13 mouse cellular contexts compared by ENCODE assay signal in genomic region chr16:31489096-31489495, GRCm38 (mm10).
DNase-seq lines count a peak whose midpoint lies in the region; ATAC-seq and TF ChIP-seq lines count a peak whose summit lies in the region.
"Had no signal": no experiment of that assay in that cellular context is flagged by ENCODE, and none has a peak within 500 bp of the region (broad histone marks: within the 10 kb centered on the region; RNA-seq: fewer than 3 reads in every experiment).

No protein-coding gene starts in this region.

- H3K4me3 ChIP-seq in ES-E14 (ENCODE audit: insufficient read depth in 1 of 2, low read depth in 1 of 2, low read length in 2 of 2, poor library complexity in 1 of 2, severe bottlenecking in 1 of 2): no peak overlapping the region
- no peak overlapping the region for H3K4me3 ChIP-seq in forebrain, embryonic 14.5 days (ENCODE audit: low read depth, low read length)
- H3K4me3 ChIP-seq in midbrain, embryonic 13.5 days (replicated peaks): no peak overlapping the region
- H3K4me3 ChIP-seq in stomach, postnatal 0 days (ENCODE audit: low read depth, low read length): no peak overlapping the region
- H3K4me3 ChIP-seq: embryonic facial prominence, embryonic 13.5 days; gastrocnemius, adult 2 months had no signal

- in situ Hi-C loops in ES-E14 (cut with MboI; ENCODE audit: low sequenced_read_pairs in 2 of 2, unreplicated experiment in 2 of 2): no loop called here

- peak; percentile 87 for ATAC-seq in forebrain, embryonic 14.5 days
- ATAC-seq in midbrain, embryonic 13.5 days: peak; percentile 62
- no peak for ATAC-seq in stomach, postnatal 0 days (ENCODE audit: low FRiP score, low TSS enrichment)

- no peak overlapping the region for H3K27ac ChIP-seq in ES-E14 (ENCODE audit: insufficient read depth, low read depth, low read length, poor library complexity, severe bottlenecking)
- peak overlapping the region; percentile 67 for H3K27ac ChIP-seq in forebrain, embryonic 14.5 days (ENCODE audit: low read depth, low read length)
- H3K27ac ChIP-seq in midbrain, embryonic 13.5 days: peak overlapping the region; percentile 54; the same call in 1 of the 2 replicates
- no peak overlapping the region for H3K27ac ChIP-seq in stomach, postnatal 0 days (replicated peaks)
- H3K27ac ChIP-seq: embryonic facial prominence, embryonic 13.5 days; gastrocnemius, adult 2 months had no signal

- DNase-seq in 3T3-L1 (ENCODE audit: low read depth, low spot score): peak; percentile 29
- no peak for DNase-seq in ES-E14 (ENCODE audit: low read depth, low spot score)
- peak; percentile 88 for DNase-seq in forebrain, embryonic 14.5 days (ENCODE audit: low spot score)
- no peak for DNase-seq in stomach, postnatal 0 days (ENCODE audit: low spot score)
- no peak for DNase-seq in spleen, adult 18-20 months
- DNase-seq in B cell, adult 2 months: no peak
- DNase-seq: adrenal gland, postnatal 10 days; cerebellum, adult 11 months; gastrocnemius, adult 2 months; thymus, postnatal 4 days had no signal

- H3K9ac ChIP-seq in ES-E14 (ENCODE audit: insufficient read depth, low read depth, low read length, poor library complexity, severe bottlenecking): no peak overlapping the region
- 0 out of 2 replicates have a peak overlapping the region, but pooled peaks have one; percentile 32 for H3K9ac ChIP-seq in forebrain, embryonic 14.5 days (ENCODE audit: low read length)
- H3K9ac ChIP-seq in midbrain, embryonic 13.5 days (replicated peaks): no peak overlapping the region
- H3K9ac ChIP-seq in stomach, postnatal 0 days (ENCODE audit: low read length): no peak overlapping the region
- H3K9ac ChIP-seq: embryonic facial prominence, embryonic 13.5 days had no signal

- no peak for TF ChIP-seq CTCF in stomach, postnatal 0 days (IDR thresholded peaks at IDR 0.05; ENCODE audit: low read depth)

- H3K27me3 ChIP-seq in forebrain, embryonic 14.5 days (replicated peaks; ENCODE audit: control insufficient read depth, insufficient read depth, low read length): no peaks in the 10 kb centered on the region
- H3K27me3 ChIP-seq in midbrain, embryonic 13.5 days: peaks cover 15% of the 10 kb centered on the region; the same call in 1 of the 2 replicates
- H3K27me3 ChIP-seq in stomach, postnatal 0 days (ENCODE audit: control insufficient read depth, insufficient read depth, low read length): no peaks in the 10 kb centered on the region
- H3K27me3 ChIP-seq: embryonic facial prominence, embryonic 13.5 days had no signal

- H3K4me2 ChIP-seq in forebrain, embryonic 14.5 days (ENCODE audit: low read length): no peak overlapping the region
- no peak overlapping the region for H3K4me2 ChIP-seq in midbrain, embryonic 13.5 days (replicated peaks)
- no peak overlapping the region for H3K4me2 ChIP-seq in stomach, postnatal 0 days (replicated peaks; ENCODE audit: low read depth)
- H3K4me2 ChIP-seq: embryonic facial prominence, embryonic 13.5 days; heart, embryonic 11.5 days had no signal

- no peaks in the 10 kb centered on the region for H3K36me3 ChIP-seq in ES-E14 (ENCODE audit: control insufficient read depth, insufficient read depth, low read length, poor library complexity, severe bottlenecking)
- no peaks in the 10 kb centered on the region for H3K36me3 ChIP-seq in forebrain, embryonic 14.5 days (ENCODE audit: control insufficient read depth, insufficient read depth, low read length)
- H3K36me3 ChIP-seq in midbrain, embryonic 13.5 days: no peaks in the 10 kb centered on the region
- H3K36me3 ChIP-seq in stomach, postnatal 0 days (ENCODE audit: control insufficient read depth, insufficient read depth, low read length): no peaks in the 10 kb centered on the region
- H3K36me3 ChIP-seq: embryonic facial prominence, embryonic 13.5 days had no signal

- H3K9me3 ChIP-seq in ES-E14 (ENCODE audit: control insufficient read depth, insufficient read depth, low read depth, low read length): no peaks in the 10 kb centered on the region
- H3K9me3 ChIP-seq in forebrain, embryonic 14.5 days (replicated peaks; ENCODE audit: control insufficient read depth, low read length): no peaks in the 10 kb centered on the region
- H3K9me3 ChIP-seq in midbrain, embryonic 13.5 days: no peaks in the 10 kb centered on the region
- no peaks in the 10 kb centered on the region for H3K9me3 ChIP-seq in stomach, postnatal 0 days (ENCODE audit: control insufficient read depth, low read length)
- H3K9me3 ChIP-seq: embryonic facial prominence, embryonic 13.5 days had no signal

- peaks cover 17 to 19% of the 10 kb centered on the region in 2 experiments for H3K4me1 ChIP-seq in ES-E14 (ENCODE audit: control insufficient read depth in 2 of 2, insufficient read depth in 2 of 2, low read length in 2 of 2, poor library complexity in 1 of 2)
- peaks cover 29% of the 10 kb centered on the region for H3K4me1 ChIP-seq in forebrain, embryonic 14.5 days (ENCODE audit: control insufficient read depth, insufficient read depth, low read length)
- H3K4me1 ChIP-seq in midbrain, embryonic 13.5 days (replicated peaks): peaks cover 29% of the 10 kb centered on the region
- H3K4me1 ChIP-seq in stomach, postnatal 0 days (replicated peaks; ENCODE audit: control insufficient read depth, insufficient read depth): peaks cover 13% of the 10 kb centered on the region

- WGBS in forebrain, embryonic 14.5 days: 9% methylated on average over 3 of the region's 3 CpGs
- WGBS in midbrain, embryonic 13.5 days: 13% methylated on average over 3 of the region's 3 CpGs
- 45% methylated on average over 3 of the region's 3 CpGs for WGBS in stomach, postnatal 0 days

- TF ChIP-seq EP300 in stomach, postnatal 0 days (optimal IDR thresholded peaks at IDR 0.05): no peak

TF ChIP-seq in ES-E14, 5 proteins besides CTCF, POLR2A, EP300 and RAD21:
- TF ChIP-seq HCFC1 (IDR thresholded peaks at IDR 0.05; ENCODE audit: borderline replicate concordance, insufficient read depth, low read length) (no peak), MAFK (IDR thresholded peaks at IDR 0.05; ENCODE audit: insufficient read depth, low read depth, low read length) (peak; percentile 46; the same call in 1 of the 2 replicates), ZNF384 (IDR thresholded peaks at IDR 0.05; ENCODE audit: low read depth, low read length) (peak; percentile 73), ZC3H11A (IDR thresholded peaks at IDR 0.05; ENCODE audit: borderline replicate concordance, low read depth, low read length) (no peak), CHD2 (IDR thresholded peaks at IDR 0.05; ENCODE audit: low read depth, low read length) (no peak)

Comparison
In these comparisons a context has a peak if more than half of its experiments do, and no peak if none do; other contexts are left out.
1. DNase-seq: peak in 3T3-L1 (single experiment) and forebrain, embryonic 14.5 days (single experiment); none in ES-E14 (single experiment), stomach, postnatal 0 days (single experiment), spleen, adult 18-20 months (0 of 2) and B cell, adult 2 months (0 of 2).
2. H3K27ac ChIP-seq: peak in forebrain, embryonic 14.5 days (single experiment) and midbrain, embryonic 13.5 days (single experiment); none in ES-E14 (single experiment) and stomach, postnatal 0 days (single experiment).